Mouse (Mus musculus) yolk sac, embryonic 10.5 days (tissue): Measurements from ENCODE around the gene Hcn2.
"Not testable (repeated sequence)": the region's sequence is repeated elsewhere in the genome, so short reads cannot be mapped to it uniquely, and the experiment has no call there.

Source experiments
- DNase-seq: peaks from one replicate; pipeline ENCODE4 v3.0.0-alpha.2; 2017; ENCODE audit warnings: low spot score

The Hcn2 gene

GRCm38 (mm10) chr10:79687513-79687912, 28.9 kb upstream of the Hcn2 start:
- no peak for DNase-seq

- no peak for DNase-seq
These were observed 27.7 kb upstream of the Hcn2 start, which contains the start of gene Gzmm for GRCm38 (mm10) chr10:79688720-79689119. TSS of gene Gzmm (plus strand) at chr10:79689020.

GRCm38 (mm10) chr10:79689178-79689577, 27.3 kb upstream of the Hcn2 start:
- DNase-seq: no peak

GRCm38 (mm10) chr10:79691986-79692548, 24.4 kb upstream of the Hcn2 start:
- no peak for DNase-seq

GRCm38 (mm10) chr10:79693580-79694378, 22.7 kb upstream of the Hcn2 start:
- no peak for DNase-seq

GRCm38 (mm10) chr10:79694379-79694655, 22.1 kb upstream of the Hcn2 start:
- no peak for DNase-seq

- DNase-seq: peak; percentile 55
These were observed 21.0 kb upstream of the Hcn2 start for GRCm38 (mm10) chr10:79695231-79696128.

GRCm38 (mm10) chr10:79696129-79696651, 20.2 kb upstream of the Hcn2 start:
- peak; percentile 56 for DNase-seq

- DNase-seq: no peak
These were observed 18.5 kb upstream of the Hcn2 start for GRCm38 (mm10) chr10:79697916-79698315.

GRCm38 (mm10) chr10:79698459-79698858, 18.0 kb upstream of the Hcn2 start:
- no peak for DNase-seq

- no peak for DNase-seq
These were observed 15.8 kb upstream of the Hcn2 start for GRCm38 (mm10) chr10:79700676-79701075.

- peak; percentile 75 for DNase-seq
These were observed 14.8 kb upstream of the Hcn2 start for GRCm38 (mm10) chr10:79701443-79702129.

GRCm38 (mm10) chr10:79702970-79703369, 13.5 kb upstream of the Hcn2 start:
- DNase-seq: not testable (repeated sequence)

- DNase-seq: no peak
These were observed 12.9 kb upstream of the Hcn2 start for GRCm38 (mm10) chr10:79703541-79703940.

- peak; percentile 97 for DNase-seq
These were observed 12.1 kb upstream of the Hcn2 start, which contains the start of gene Bsg for GRCm38 (mm10) chr10:79704065-79704969. TSS of gene Bsg (plus strand) at chr10:79704491.

- no peak for DNase-seq
These were observed 11.5 kb upstream of the Hcn2 start for GRCm38 (mm10) chr10:79704970-79705360.

- no peak for DNase-seq
These were observed 10.5 kb upstream of the Hcn2 start for GRCm38 (mm10) chr10:79705951-79706350.

GRCm38 (mm10) chr10:79706406-79707094, 9.9 kb upstream of the Hcn2 start:
- DNase-seq: no peak

GRCm38 (mm10) chr10:79707162-79707561, 9.3 kb upstream of the Hcn2 start:
- DNase-seq: no peak

- DNase-seq: no peak
These were observed 8.7 kb upstream of the Hcn2 start for GRCm38 (mm10) chr10:79707759-79708158.
